Mouse (Mus musculus) lung, embryonic 14.5 days (tissue): ENCODE data around the gene Dusp5. TPM values are rescaled to one million over a fixed set of nuclear protein-coding genes. Genes with fewer than 3 reads are reported as not detected.
A peak's percentile ranks its signal among the peaks of the same experiment; 100 is the strongest.
"Not testable (repeated sequence)": the region's sequence is repeated elsewhere in the genome, so short reads cannot be mapped to it uniquely, and the experiment has no call there.

Experiments
- ATAC-seq: fragments of 200-750 bp; cut with Nextera tagmentation; 2 replicates; pipeline ENCODE4 v1.8.0; 2017; ENCODE audit warnings: mild to moderate bottlenecking, moderate TSS enrichment, moderate library complexity; ENCODE audit not compliant: insufficient read depth
- DNase-seq: peaks from one replicate; pipeline ENCODE4 v3.0.0-alpha.2; 2015
- H3K27ac ChIP-seq: fragments of 300-500 bp; sonication (generic); 2 replicates; pipeline ENCODE4 v1.5.1; 2014; ENCODE audit warnings: low read depth, mild to moderate bottlenecking, moderate library complexity
- H3K27me3 ChIP-seq: fragments of 300-500 bp; sonication (generic); 2 replicates; pipeline ENCODE4 v1.6.1; 2014; ENCODE audit warnings: low read length, control low read depth; ENCODE audit not compliant: insufficient read depth
- H3K36me3 ChIP-seq: fragments of 300-500 bp; sonication (generic); 2 replicates; pipeline ENCODE4 v1.6.1; 2014; ENCODE audit warnings: control low read depth; ENCODE audit not compliant: insufficient read depth
- H3K4me1 ChIP-seq: fragments of 300-500 bp; sonication (generic); 2 replicates; pipeline ENCODE4 v1.6.1; 2014; ENCODE audit warnings: antibody characterized with exemption, control low read depth; ENCODE audit not compliant: insufficient read depth
- H3K4me2 ChIP-seq: fragments of 300-500 bp; sonication (generic); 2 replicates; pipeline ENCODE4 v1.6.1; 2014; ENCODE audit warnings: mild to moderate bottlenecking
- H3K4me3 ChIP-seq: fragments of 300-500 bp; sonication (generic); 2 replicates; pipeline ENCODE4 v1.5.1; 2014; ENCODE audit warnings: low read depth, low read length
- H3K9ac ChIP-seq: fragments of 300-500 bp; sonication (generic); 2 replicates; pipeline ENCODE4 v1.6.1; 2014
- H3K9me3 ChIP-seq: fragments of 300-500 bp; sonication (generic); 2 replicates; pipeline ENCODE4 v1.6.1; 2016; ENCODE audit warnings: low read depth, low read length, control low read depth
- CTCF ChIP-seq: IDR thresholded peaks from 2 replicates; pipeline ENCODE4 v1.5.1; 2016; ENCODE audit warnings: antibody characterized with exemption, low read depth
- WGBS: fragments of 180-500 bp; shearing (Covaris S2); extraction: QIAGEN DNeasy Blood & Tissue Kit; methylation state at CpG from one replicate; pipeline ENCODE4 v1.1.7; 2014; 5-methylcytosine and 5-hydroxymethylcytosine counted together
- polyA plus RNA-seq: library from polyadenylated mRNA; unstranded; fragments of >200 nt; fragmentation: Nextera tagmentation; extraction: Ambion mirVana; gene quantifications from 2 replicates; pipeline ENCODE4 v1.2.1, GENCODE M21; 2014

Gene Dusp5
- polyA plus RNA-seq, 1 experiment from 2014 or later: 7.3 TPM

DNA sequence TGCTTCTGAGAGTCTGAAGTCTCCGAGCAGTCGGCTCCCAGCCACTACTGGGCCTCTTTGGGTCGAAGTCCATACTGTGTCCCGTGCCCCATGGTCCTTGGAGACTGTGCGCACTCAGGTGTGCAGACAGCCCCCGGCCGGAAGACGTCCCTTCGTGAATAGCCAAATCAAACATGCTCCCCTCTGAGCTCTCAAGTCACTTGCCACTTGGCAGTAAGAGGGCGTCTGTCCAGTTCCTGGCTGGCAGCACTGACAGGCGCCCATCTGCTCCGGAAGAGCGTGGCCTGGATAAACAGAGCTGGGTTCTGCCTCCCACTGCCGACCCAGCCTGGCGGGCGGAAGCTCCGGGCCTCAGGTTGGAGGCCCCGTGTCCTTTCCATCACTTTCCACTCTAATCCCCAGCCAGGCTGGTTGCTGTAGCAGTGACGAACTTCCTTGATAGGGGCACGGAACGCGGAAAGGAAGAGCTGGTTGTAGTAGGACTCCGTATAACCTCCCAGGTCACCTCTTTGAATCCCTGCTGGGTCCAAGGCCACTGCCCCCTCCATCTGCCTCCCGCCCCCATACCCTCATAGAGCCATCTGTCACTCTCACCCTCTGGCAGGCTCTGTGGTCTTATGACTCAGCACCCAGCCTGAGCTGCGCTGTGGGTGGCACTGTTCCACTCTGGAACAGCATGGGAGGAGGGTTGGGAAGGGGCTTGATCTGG is 28.5 kb upstream of the Dusp5 start:
- no peaks in the 10 kb centered on the region for H3K9me3 ChIP-seq
- H3K4me2 ChIP-seq: peak overlapping the region; percentile 25; the same call in 1 of the 2 replicates
- DNase-seq: peak; percentile 33
- 0 out of 2 replicates have a peak, but pooled peaks cover 4% of the 10 kb centered on the region for H3K4me1 ChIP-seq
- no peak overlapping the region for H3K4me3 ChIP-seq
- 49% methylated on average over 25 of the region's 25 CpGs for WGBS
- no peaks in the 10 kb centered on the region for H3K36me3 ChIP-seq
- no peaks in the 10 kb centered on the region for H3K27me3 ChIP-seq
- ATAC-seq: peak; percentile 59
- H3K9ac ChIP-seq: peak overlapping the region; percentile 2; the same call in 1 of the 2 replicates
- H3K27ac ChIP-seq: peak overlapping the region; percentile 46; the same call in 1 of the 2 replicates
- TF ChIP-seq CTCF: no peak

DNA sequence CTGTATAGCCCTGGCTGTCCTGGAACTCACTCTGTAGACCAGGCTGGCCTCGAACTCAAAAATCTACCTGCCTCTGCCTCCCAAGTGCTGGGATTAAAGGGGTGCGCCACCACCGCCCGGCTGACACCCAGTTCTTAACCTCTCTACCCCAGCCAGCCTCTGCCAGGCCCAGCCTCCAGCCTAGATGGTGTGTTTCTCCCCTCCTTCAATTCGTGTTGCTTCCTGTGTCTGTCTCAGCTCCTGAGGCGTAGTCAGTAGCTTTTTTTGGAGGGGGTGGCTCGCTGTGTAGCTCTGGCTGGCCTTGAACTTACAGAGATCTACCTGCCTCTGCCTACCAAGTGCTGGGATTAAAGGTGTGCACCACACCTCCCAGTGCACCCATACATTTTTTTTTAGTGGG is 27.7 kb upstream of the Dusp5 start:
- not testable (repeated sequence) for H3K27me3 ChIP-seq, H3K4me3 ChIP-seq, ATAC-seq, H3K9me3 ChIP-seq, DNase-seq, H3K27ac ChIP-seq, H3K4me1 ChIP-seq, H3K4me2 ChIP-seq, H3K9ac ChIP-seq, H3K36me3 ChIP-seq
- 82% methylated on average over 7 of the region's 7 CpGs for WGBS

DNA sequence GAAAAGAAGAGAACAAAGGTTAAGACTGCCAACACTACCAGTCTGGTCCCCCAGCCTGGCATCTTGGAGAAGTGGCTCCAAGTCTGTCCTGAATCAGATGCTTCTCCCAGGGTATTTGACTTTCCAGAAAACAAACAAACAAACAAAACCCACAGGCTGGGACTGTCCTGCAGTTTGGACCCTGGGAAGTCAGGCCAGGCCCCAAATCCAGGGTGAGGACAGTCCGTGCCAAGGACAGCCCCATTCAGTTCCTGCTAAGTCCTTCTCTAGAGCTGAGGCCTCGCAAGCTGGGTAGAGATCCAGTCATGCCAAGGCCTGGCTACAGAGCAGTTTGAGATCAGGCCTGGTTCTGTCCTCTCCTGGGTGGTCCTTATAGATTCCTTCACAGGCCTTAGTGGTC is 27.1 kb upstream of the Dusp5 start:
- Histone ChIP-seq H3K4me1 (0 out of 2 replicates have a peak, but pooled peaks cover 4% of the 10 kb centered on the region), H3K9me3 (no peaks in the 10 kb centered on the region), H3K27ac (no peak overlapping the region), H3K36me3 (no peaks in the 10 kb centered on the region), H3K27me3 (no peaks in the 10 kb centered on the region), H3K4me3 (no peak overlapping the region), H3K4me2 (no peak overlapping the region), H3K9ac (no peak overlapping the region)
- 87% methylated on average over 2 of the region's 2 CpGs for WGBS
- ATAC-seq (no peak), DNase-seq (no peak)
- no peak for TF ChIP-seq CTCF

DNA sequence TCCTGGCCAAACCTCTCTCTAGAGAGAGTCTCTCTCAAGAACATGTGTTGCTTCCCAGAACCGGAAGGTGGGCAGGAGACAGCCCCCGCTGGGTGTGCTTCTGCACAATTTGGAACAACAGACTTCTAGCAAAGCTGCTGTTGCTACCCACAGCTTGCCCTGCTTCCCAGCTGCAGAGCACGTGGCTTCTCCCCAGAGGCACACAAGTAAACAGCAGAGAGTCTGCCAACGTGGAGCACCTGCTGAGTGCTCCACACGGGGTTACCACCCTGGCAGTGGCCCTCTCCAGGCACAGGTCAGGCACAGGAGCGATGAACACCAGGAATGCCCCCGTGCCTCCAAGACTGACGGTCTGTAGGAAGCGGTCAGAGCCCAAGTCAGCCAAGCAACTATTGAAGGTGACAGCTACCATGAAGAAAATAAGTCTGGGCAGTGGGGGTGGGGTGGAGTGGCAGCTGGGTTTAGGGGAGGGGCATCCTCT is 26.0 kb upstream of the Dusp5 start:
- 55% methylated on average over 9 of the region's 9 CpGs for WGBS
- 0 out of 2 replicates have a peak, but pooled peaks cover 8% of the 10 kb centered on the region for H3K4me1 ChIP-seq

DNA sequence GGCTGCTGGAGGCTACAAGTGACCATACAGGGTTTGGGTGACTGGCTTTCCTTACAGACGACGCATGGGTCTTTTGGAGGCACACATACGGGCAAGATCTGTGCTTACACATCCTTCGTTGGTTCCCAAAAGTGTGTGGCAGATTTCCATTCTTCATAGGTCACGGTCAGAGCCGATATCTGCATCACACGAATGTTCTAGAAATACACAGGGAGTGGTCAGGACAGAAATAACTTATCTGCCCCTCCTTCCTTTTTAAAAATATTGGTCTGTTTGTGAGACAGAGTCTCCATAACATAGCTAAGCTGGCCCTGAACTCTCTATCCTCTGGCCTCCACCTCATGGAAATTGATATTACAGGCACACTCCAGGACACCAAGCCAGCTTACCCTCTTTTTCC is 24.7 kb upstream of the Dusp5 start:
- Histone ChIP-seq H3K9me3 (no peaks in the 10 kb centered on the region), H3K4me2 (no peak overlapping the region), H3K4me3 (no peak overlapping the region), H3K36me3 (no peaks in the 10 kb centered on the region), H3K27me3 (no peaks in the 10 kb centered on the region), H3K4me1 (0 out of 2 replicates have a peak, but pooled peaks cover 8% of the 10 kb centered on the region), H3K9ac (no peak overlapping the region), H3K27ac (no peak overlapping the region)
- TF ChIP-seq CTCF: no peak
- no peak for DNase-seq
- WGBS: 76% methylated on average over 7 of the region's 7 CpGs
- ATAC-seq: no peak

More for the DNA sequence above, 26.0 kb upstream of the Dusp5 start:
- Histone ChIP-seq H3K4me3 (no peak overlapping the region), H3K27ac (no peak overlapping the region), H3K4me2 (no peak overlapping the region), H3K36me3 (no peaks in the 10 kb centered on the region), H3K27me3 (no peaks in the 10 kb centered on the region), H3K9ac (no peak overlapping the region), H3K9me3 (no peaks in the 10 kb centered on the region)
- DNase-seq: no peak
- no peak for TF ChIP-seq CTCF
- ATAC-seq: no peak

DNA sequence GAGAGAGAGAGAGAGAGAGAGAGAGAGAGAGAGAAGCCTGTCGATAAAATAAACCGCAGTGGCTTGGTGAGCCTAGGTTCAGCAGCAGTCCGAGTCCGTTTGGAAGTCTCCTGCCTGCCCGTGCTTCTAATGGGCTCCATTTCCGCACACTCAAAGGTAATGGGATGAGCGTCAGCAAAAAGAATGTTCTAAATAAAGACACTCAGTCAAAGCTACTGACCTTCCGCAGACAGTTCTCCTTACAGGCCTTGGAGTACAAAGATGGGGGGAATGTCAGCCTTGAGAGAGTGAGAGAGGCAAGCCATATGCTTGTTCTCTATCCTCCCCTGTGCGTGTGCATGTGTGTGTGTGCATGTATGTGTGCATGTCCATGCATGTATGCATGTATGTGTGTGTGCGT is 23.2 kb upstream of the Dusp5 start:
- Histone ChIP-seq H3K4me2 (no peak overlapping the region), H3K27me3 (no peaks in the 10 kb centered on the region), H3K27ac (no peak overlapping the region), H3K9ac (no peak overlapping the region), H3K36me3 (no peaks in the 10 kb centered on the region), H3K4me3 (no peak overlapping the region), H3K9me3 (no peaks in the 10 kb centered on the region), H3K4me1 (0 out of 2 replicates have a peak, but pooled peaks cover 5% of the 10 kb centered on the region)
- DNase-seq (no peak), ATAC-seq (peak; percentile 38; the same call in 1 of the 2 replicates)
- no peak for TF ChIP-seq CTCF
- WGBS: 42% methylated on average over 10 of the region's 10 CpGs

DNA sequence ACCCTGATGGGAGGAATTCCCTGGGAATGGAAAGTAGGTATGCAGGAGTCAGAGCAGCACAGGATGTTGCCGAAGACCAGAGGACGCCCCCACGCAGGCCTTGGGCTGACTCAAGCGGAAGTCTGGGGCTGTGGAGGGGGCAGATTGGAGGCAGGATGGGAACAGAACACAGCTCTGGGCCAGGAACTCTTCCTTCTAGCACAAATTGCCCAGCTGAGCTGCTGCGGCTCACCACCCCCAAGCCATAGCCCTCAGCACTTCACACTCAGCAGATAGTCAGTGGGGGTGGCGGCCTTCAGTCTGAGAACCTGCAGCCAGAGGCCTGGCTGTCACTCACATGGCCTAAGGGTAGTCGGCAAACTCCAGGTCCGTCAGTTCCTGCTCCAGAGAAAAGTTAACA is 21.4 kb upstream of the Dusp5 start:
- H3K36me3 ChIP-seq: no peaks in the 10 kb centered on the region
- DNase-seq (peak; percentile 51), ATAC-seq (no peak)
- no peaks in the 10 kb centered on the region for H3K27me3 ChIP-seq
- no peak overlapping the region for H3K4me2 ChIP-seq
- H3K4me1 ChIP-seq: 0 out of 2 replicates have a peak, but pooled peaks cover 10% of the 10 kb centered on the region
- no peak for TF ChIP-seq CTCF
- no peak overlapping the region for H3K9ac ChIP-seq
- H3K9me3 ChIP-seq: no peaks in the 10 kb centered on the region
- peak overlapping the region; percentile 36; the same call in 1 of the 2 replicates for H3K27ac ChIP-seq
- H3K4me3 ChIP-seq: no peak overlapping the region
- 49% methylated on average over 8 of the region's 8 CpGs for WGBS
